Comparison of ENCODE assay signal across 12 mouse cellular contexts in genomic region chr13:73714020-73714419, GRCm38 (mm10). TPM values are rescaled to one million over a fixed set of nuclear protein-coding genes. Genes with fewer than 3 reads are reported as not detected.
A peak's percentile ranks its signal among the peaks of the same experiment; 100 is the strongest.
DNase-seq lines count a peak whose midpoint lies in the region; ATAC-seq and TF ChIP-seq lines count a peak whose summit lies in the region.
"Had no signal": no experiment of that assay in that cellular context is flagged by ENCODE, and none has a peak within 500 bp of the region (broad histone marks: within the 10 kb centered on the region; RNA-seq: fewer than 3 reads in every experiment).

No protein-coding gene starts in this region.

- peak; percentile 33 for DNase-seq in embryo, embryonic 10 days (ENCODE audit: low spot score)
- DNase-seq in embryo, embryonic 9.5 days (ENCODE audit: extremely low spot score), result no peak
- peak; percentile 46 for DNase-seq in lung, embryonic 14.5 days
- no peak for DNase-seq in lung, postnatal 25 days (ENCODE audit: low spot score)
- peak; percentile 65 for DNase-seq in thymus, adult 2 months
- no peak for DNase-seq in neural tube, embryonic 10.5 days (ENCODE audit: extremely low spot score, low spot score)
- no peak for DNase-seq in adrenal gland, postnatal 10 days
- DNase-seq: cerebellum, adult 18-20 months; right cerebral cortex, postnatal 4 days had no signal

- ATAC-seq in lung, embryonic 14.5 days (ENCODE audit: insufficient read depth), result no peak
- ATAC-seq in granulocyte monocyte progenitor cell, adult 5-6 weeks (replicated peaks; ENCODE audit: poor library complexity, severe bottlenecking), result peak; percentile 69

- H3K27ac ChIP-seq in lung, embryonic 14.5 days (ENCODE audit: low read depth), result no peak overlapping the region
- H3K27ac ChIP-seq in thymus, adult 2 months (ENCODE audit: control insufficient read depth, insufficient read depth, low read length), result peak overlapping the region; percentile 23; the same call in 1 of the 2 replicates

- H3K27me3 ChIP-seq in lung, embryonic 14.5 days (ENCODE audit: insufficient read depth, low read length), result no peaks in the 10 kb centered on the region
- H3K27me3 ChIP-seq in thymus, adult 2 months (ENCODE audit: control insufficient read depth, insufficient read depth, low read length), result no peaks in the 10 kb centered on the region

- no peaks in the 10 kb centered on the region for H3K36me3 ChIP-seq in lung, embryonic 14.5 days (ENCODE audit: insufficient read depth)
- H3K36me3 ChIP-seq in thymus, adult 2 months (ENCODE audit: control insufficient read depth, insufficient read depth, low read length), result no peaks in the 10 kb centered on the region

- 57% methylated on average over 2 of the region's 2 CpGs for WGBS in lung, embryonic 14.5 days
- 61% methylated on average over 2 of the region's 2 CpGs for WGBS in thymus, adult 2 months

- H3K4me1 ChIP-seq in lung, embryonic 14.5 days (ENCODE audit: insufficient read depth), result no peaks in the 10 kb centered on the region
- peaks cover 46% of the 10 kb centered on the region for H3K4me1 ChIP-seq in thymus, adult 2 months (replicated peaks; ENCODE audit: control insufficient read depth, insufficient read depth, low read length)

- no peak overlapping the region for H3K4me3 ChIP-seq in lung, embryonic 14.5 days (ENCODE audit: low read depth, low read length)
- H3K4me3 ChIP-seq in thymus, adult 2 months (ENCODE audit: control insufficient read depth, insufficient read depth, low read length), result no peak overlapping the region

- no peak for TF ChIP-seq POLR2A in thymus, adult 2 months (IDR thresholded peaks at IDR 0.05; ENCODE audit: control insufficient read depth, extremely low read depth, insufficient read depth, low read length, poor library complexity)

- TF ChIP-seq CTCF in lung, embryonic 14.5 days (IDR thresholded peaks at IDR 0.05; ENCODE audit: low read depth), result peak; percentile 60
- TF ChIP-seq CTCF in thymus, adult 2 months (IDR thresholded peaks at IDR 0.05; ENCODE audit: borderline replicate concordance, control insufficient read depth, extremely low read depth, insufficient read depth, low read length, poor library complexity), result no peak

- no peak overlapping the region for H3K9ac ChIP-seq in lung, embryonic 14.5 days

- H3K4me2 ChIP-seq in lung, embryonic 14.5 days, result no peak overlapping the region

- no peaks in the 10 kb centered on the region for H3K9me3 ChIP-seq in lung, embryonic 14.5 days (ENCODE audit: low read depth, low read length)

RNA-seq across cellular contexts. Expression of gene Slc6a19, which starts 9.4 kb away (rescaled TPM):
- 0.08 TPM in 1 of 2 replicates, not detected in the other for polyA plus RNA-seq in lung, embryonic 14.5 days (2014; fragmentation: Nextera tagmentation; extraction: Ambion mirVana)
- total RNA-seq in granulocyte monocyte progenitor cell, adult 5-6 weeks (2014; fragmentation: Nextera tagmentation), result not detected in 2 replicates
- total RNA-seq in granulocyte monocyte progenitor cell, adult 5-6 weeks (2017), result not detected in 2 replicates
- polyA plus RNA-seq in thymus, adult 2 months (2012; rRNA removed), result 18.6 and 40.6 TPM in 2 replicates
- under 1 TPM; 0.79 to 0.84 TPM for total RNA-seq in adrenal gland, postnatal 10 days (2021)

RNA-seq across cellular contexts. Expression of gene Slc12a7, which starts 18.9 kb away (rescaled TPM):
- 17.9 and 19.7 TPM in 2 replicates for polyA plus RNA-seq in lung, embryonic 14.5 days (2014; fragmentation: Nextera tagmentation; extraction: Ambion mirVana)
- 3.6 and 8.3 TPM in 2 replicates for total RNA-seq in granulocyte monocyte progenitor cell, adult 5-6 weeks (2014; fragmentation: Nextera tagmentation)
- 3.0 and 3.7 TPM in 2 replicates for total RNA-seq in granulocyte monocyte progenitor cell, adult 5-6 weeks (2017)
- 144 and 156 TPM in 2 replicates for polyA plus RNA-seq in thymus, adult 2 months (2012; rRNA removed)
- 10 to 100 TPM; 33.1 to 43.1 TPM for total RNA-seq in adrenal gland, postnatal 10 days (2021)

RNA-seq across cellular contexts. Expression of gene Slc6a18, which starts 36.2 kb away (rescaled TPM):
- not detected in 2 replicates for polyA plus RNA-seq in lung, embryonic 14.5 days (2014; fragmentation: Nextera tagmentation; extraction: Ambion mirVana)
- total RNA-seq in granulocyte monocyte progenitor cell, adult 5-6 weeks (2014; fragmentation: Nextera tagmentation), result not detected in 2 replicates
- total RNA-seq in granulocyte monocyte progenitor cell, adult 5-6 weeks (2017), result not detected in 2 replicates
- 0.15 and 0.26 TPM in 2 replicates for polyA plus RNA-seq in thymus, adult 2 months (2012; rRNA removed)
- not detected for total RNA-seq in adrenal gland, postnatal 10 days (2021)
- total RNA-seq: layer of hippocampus, postnatal 14 days had no signal
- polyA plus RNA-seq: frontal cortex, adult 2 months had no signal

Comparison
In these comparisons a context has a peak if more than half of its experiments do, and no peak if none do; other contexts are left out.
1. DNase-seq: peak in embryo, embryonic 10 days (single experiment), lung, embryonic 14.5 days (single experiment) and thymus, adult 2 months (single experiment); none in embryo, embryonic 9.5 days (single experiment), lung, postnatal 25 days (single experiment), neural tube, embryonic 10.5 days (single experiment) and adrenal gland, postnatal 10 days (single experiment).